Comparison of ENCODE assay signal across 9 mouse cellular contexts in the genomic region with DNA sequence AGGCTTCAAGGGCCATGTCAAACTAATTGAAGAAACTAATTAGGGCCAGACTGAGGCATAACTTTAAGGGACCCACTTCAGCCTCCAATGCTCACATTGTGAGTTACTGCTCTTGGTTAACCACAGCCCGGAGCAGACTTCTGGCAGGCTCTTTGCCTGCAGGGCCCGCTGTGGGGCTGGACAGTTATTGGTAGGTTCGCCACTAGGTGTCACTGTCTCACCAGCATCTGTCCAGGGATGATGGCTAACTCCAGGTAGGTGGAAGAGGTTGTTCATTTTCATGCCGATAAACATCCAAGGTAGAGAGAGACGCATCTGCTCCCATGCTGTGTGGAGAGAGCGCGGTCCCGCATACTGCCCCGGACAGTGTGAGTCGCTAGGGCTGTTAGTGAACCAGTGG.
DNase-seq lines count a peak whose midpoint lies in the region; ATAC-seq and TF ChIP-seq lines count a peak whose summit lies in the region.
"Had no signal": no experiment of that assay in that cellular context is flagged by ENCODE, and none has a peak within 500 bp of the region (broad histone marks: within the 10 kb centered on the region; RNA-seq: fewer than 3 reads in every experiment).

No protein-coding gene starts in this region.

- H3K4me3 ChIP-seq in heart, embryonic 15.5 days = no peak overlapping the region
- no peak overlapping the region for H3K4me3 ChIP-seq in liver, embryonic 12.5 days
- H3K4me3 ChIP-seq: erythroblast, embryonic 14.5 days had no signal

- no peak overlapping the region for H3K27ac ChIP-seq in heart, embryonic 15.5 days
- no peak overlapping the region for H3K27ac ChIP-seq in liver, embryonic 12.5 days

- no peaks in the 10 kb centered on the region for H3K9me3 ChIP-seq in heart, embryonic 15.5 days (replicated peaks)
- no peaks in the 10 kb centered on the region for H3K9me3 ChIP-seq in liver, embryonic 12.5 days (replicated peaks)

- H3K9ac ChIP-seq in heart, embryonic 15.5 days = no peak overlapping the region
- no peak overlapping the region for H3K9ac ChIP-seq in liver, embryonic 12.5 days

- H3K4me2 ChIP-seq in heart, embryonic 15.5 days = 0 out of 2 replicates have a peak overlapping the region, but pooled peaks have one; percentile 4
- no peak overlapping the region for H3K4me2 ChIP-seq in liver, embryonic 12.5 days

- peaks cover 19% of the 10 kb centered on the region for H3K27me3 ChIP-seq in heart, embryonic 15.5 days
- H3K27me3 ChIP-seq in liver, embryonic 12.5 days (replicated peaks) = peaks cover 38% of the 10 kb centered on the region
- H3K27me3 ChIP-seq in splenic B cell, adult 2 months (ENCODE audit: control insufficient read depth, insufficient read depth, low read length, poor library complexity, severe bottlenecking) = no peaks in the 10 kb centered on the region

- no peak for TF ChIP-seq POLR2A in brain, embryonic 14.5 days (IDR thresholded peaks at IDR 0.05; ENCODE audit: borderline replicate concordance, extremely low read depth, insufficient read depth, insufficient read length, poor library complexity, severe bottlenecking)

- peak; percentile 77 for ATAC-seq in CD4-positive, CD25-positive, alpha-beta regulatory T cell, adult 4 months
- ATAC-seq in heart, embryonic 15.5 days (replicated peaks; ENCODE audit: insufficient number of reproducible peaks, insufficient read depth, low FRiP score, low read depth) = peak; percentile 67; the same call in 1 of the 2 replicates
- peak; percentile 63 for ATAC-seq in liver, embryonic 12.5 days

- peak; percentile 93 for TF ChIP-seq CTCF in brain, embryonic 14.5 days (IDR thresholded peaks at IDR 0.05; ENCODE audit: borderline replicate concordance, extremely low read depth, insufficient read depth, insufficient read length)

- no peaks in the 10 kb centered on the region for H3K36me3 ChIP-seq in heart, embryonic 15.5 days
- H3K36me3 ChIP-seq in liver, embryonic 12.5 days = no peaks in the 10 kb centered on the region
- H3K36me3 ChIP-seq in splenic B cell, adult 2 months (ENCODE audit: control insufficient read depth, insufficient read depth, low read length, poor library complexity, severe bottlenecking) = no peaks in the 10 kb centered on the region

- WGBS in heart, embryonic 15.5 days = 5% methylated on average over 10 of the region's 10 CpGs
- 8% methylated on average over 10 of the region's 10 CpGs for WGBS in liver, embryonic 12.5 days (ENCODE audit: insufficient replicate concordance)

- DNase-seq in brain, embryonic 14.5 days (ENCODE audit: low read depth) = peak; percentile 87
- peak; percentile 49 for DNase-seq in fibroblast of lung, adult 2 months (ENCODE audit: low read depth)
- peak; percentile 88 for DNase-seq in kidney, postnatal 10 days
- peak; percentile 85 to 88 for DNase-seq in natural killer cell, adult 2 months (ENCODE audit: low spot score in 2 of 2)
- DNase-seq in splenic B cell, adult 2 months (ENCODE audit: low read depth, low spot score) = peak; percentile 92

- peaks cover 11% of the 10 kb centered on the region for H3K4me1 ChIP-seq in heart, embryonic 15.5 days (replicated peaks)
- H3K4me1 ChIP-seq in liver, embryonic 12.5 days = no peaks in the 10 kb centered on the region
